Mouse (Mus musculus): ENCODE results near the gene Ankrd63.

Gene Ankrd63

DNA sequence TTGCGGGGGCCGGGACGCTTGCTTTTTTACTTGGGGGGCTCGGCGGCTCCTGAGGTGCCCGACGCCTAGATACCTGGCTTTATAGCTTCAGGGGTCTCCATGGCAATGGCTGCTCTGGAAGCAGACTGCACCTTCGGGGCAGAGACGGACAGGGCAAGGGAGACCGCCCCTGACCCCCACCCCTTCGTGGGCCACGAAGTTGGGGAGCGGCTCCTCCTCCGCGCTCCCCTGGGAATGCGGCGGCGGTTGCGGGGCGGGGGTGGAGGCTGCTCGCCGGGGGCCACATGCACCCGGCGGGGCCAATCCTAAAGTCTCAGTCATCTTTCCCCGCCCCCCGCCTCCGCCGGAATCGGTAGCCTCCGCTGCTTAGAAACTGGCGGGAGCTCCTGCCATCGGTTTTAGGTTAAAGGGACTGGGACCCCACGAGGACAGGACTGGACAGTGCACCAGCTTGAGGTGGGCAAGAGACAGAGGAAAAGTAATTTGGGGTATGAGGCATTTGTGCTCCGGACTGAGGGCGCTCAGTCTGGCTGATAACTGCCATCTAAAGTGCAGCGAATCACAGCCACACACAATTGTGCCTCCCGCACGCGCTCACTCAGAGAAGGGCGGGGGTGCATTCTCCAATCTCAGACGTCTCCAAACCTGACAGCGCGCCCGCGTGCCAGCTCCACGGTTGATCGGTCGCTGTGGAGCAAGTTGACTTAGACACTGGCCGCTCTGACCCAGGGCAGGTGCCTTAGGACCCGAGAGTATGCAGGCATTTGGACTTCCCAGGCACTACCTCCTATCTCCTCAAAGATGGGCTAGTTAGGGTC is at the start of gene Ankrd63:
Ankrd63 (minus strand) TSS at position 51 of the 818 bp plus-strand sequence.
- no peak for DNase-seq

DNA sequence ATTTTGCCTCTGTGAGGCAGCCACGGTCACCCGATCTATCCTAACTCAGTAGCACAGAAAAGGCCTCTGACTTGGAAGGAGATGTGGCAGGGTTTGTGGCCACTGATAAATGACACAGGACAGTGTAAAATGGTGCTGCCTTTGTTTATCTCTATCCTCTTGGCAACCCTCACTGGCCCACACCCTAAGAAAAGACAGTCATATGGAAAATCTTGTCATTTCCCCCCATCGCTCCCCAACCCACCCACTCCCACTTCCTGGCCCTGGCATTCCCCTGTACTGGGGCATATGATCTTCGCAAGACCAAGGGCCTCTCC is 49.0 kb upstream of the Ankrd63 start:
- DNase-seq, result no peak

DNA sequence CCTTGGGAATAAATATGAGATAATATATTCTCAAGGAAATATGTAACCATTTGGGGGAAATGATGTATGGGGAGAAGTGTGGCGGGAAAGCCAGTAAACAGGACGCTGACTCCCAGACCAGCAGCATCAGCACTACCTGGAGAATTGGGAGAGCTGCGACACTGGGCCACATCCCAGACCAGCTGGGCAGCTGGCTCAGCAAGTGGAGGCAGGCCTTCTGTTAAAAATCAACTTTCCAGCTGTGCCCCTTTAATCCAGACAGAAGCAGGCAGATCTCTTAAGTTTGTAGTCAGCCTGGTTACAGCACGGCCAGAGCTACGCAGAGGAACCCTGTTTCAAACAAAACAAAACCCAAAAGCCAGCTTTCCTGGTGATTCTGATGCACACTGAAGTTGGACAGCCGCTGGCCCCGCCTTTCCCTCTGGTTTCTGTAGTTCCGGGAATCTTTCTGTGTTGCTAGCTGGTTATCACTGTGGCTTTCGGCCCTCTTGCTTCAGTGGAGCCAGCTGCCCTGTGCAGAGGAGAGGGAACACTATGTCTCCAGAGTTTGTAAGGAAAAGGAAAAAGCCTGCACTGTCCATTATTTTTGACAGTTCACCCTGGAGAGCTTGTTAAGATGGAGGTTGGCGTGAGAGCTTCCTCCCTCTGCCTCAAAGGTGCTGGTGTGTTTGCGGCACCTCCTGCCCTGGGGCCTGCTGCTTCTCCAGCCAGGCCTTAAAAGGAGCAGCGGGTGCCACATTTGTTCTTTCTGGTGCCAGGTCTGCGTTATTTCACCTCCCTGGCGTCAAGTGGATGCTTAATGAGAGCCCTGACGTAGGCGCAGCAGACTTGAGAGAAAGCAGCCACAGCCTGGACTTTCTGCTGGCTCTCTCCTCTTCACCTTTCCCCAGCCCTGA is 48.4 kb upstream of the Ankrd63 start:
- peak; percentile 10 to 16 for DNase-seq

DNA sequence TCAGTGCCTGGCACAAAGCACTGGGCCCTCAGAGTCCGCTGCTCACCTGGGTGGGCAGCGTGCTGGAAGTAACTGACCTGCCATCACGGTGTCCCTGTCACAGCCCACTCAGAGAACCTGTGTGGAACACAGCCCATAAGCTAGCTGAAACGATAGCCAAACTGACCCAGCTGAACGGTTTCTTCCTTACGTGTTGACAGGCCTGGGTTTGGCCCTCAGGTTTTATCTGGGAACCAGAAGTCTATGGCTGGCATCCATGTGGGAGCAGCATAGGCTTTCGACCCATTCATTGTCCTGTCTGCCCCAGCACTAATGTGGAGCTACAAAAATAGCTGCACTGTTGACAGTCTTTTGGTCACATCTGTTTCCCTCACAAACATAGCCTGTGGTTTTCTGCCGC is 46.7 kb upstream of the Ankrd63 start:
- peak in 1 of 2 experiments; percentile 8 for DNase-seq

DNA sequence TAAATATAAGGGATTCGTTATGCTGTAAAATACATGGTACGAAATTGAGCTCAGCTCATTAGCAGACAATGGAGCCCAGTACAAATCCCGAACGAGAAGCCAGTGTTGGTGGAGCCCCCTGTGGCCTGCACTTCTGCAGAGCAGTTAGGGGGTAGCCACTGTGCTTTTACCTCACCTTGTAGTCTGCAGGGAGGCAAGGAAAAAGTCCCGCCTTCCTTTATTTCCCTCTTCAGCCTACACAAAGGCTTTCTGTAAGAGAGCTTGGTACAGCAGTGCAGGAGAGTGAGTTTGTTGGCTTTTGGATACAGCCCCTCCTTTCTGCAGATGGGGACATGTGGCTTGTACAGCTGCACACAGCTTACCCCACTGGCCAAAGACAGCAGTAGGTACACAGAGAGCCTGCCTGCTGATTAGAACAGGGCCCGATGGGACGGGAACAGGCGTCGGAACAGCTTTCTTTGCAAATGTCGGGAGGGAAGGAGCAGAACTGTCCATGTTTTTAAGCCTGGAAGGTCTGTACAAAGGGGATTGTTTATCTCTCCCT is 45.6 kb upstream of the Ankrd63 start:
- no peak for DNase-seq

DNA sequence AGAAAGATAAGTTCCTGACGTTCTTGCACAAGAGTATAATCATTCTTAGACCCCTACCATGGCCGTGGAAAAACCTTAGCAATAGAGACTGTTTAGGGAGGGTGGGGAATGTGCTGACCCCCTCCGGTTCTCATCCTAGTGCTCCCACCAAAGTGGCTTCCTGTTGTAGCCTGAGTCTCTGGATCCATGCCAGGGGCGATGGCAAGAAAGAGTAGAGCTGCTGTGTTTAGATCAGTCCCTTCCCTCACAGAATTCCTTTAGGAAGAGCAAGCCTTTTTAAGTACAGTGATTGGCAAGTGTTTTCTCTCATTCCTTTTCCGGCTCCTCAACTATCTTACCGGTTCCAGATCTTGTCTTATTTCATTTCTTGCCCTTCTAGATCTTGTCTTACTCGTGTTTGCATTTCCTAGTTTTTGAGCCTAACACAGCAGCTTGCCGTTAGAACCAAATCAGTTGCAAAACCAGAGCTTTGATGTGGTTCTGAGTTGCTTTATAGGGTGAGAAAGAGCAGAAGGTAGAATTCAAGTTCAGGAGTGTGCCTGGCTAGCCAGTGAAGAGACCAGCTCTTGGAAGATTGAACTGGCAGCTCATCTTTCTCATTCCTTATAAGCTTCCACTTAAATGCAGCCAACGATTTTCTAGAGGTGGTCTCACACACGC is 43.7 kb upstream of the Ankrd63 start:
- DNase-seq, result peak; percentile 49 to 73

DNA sequence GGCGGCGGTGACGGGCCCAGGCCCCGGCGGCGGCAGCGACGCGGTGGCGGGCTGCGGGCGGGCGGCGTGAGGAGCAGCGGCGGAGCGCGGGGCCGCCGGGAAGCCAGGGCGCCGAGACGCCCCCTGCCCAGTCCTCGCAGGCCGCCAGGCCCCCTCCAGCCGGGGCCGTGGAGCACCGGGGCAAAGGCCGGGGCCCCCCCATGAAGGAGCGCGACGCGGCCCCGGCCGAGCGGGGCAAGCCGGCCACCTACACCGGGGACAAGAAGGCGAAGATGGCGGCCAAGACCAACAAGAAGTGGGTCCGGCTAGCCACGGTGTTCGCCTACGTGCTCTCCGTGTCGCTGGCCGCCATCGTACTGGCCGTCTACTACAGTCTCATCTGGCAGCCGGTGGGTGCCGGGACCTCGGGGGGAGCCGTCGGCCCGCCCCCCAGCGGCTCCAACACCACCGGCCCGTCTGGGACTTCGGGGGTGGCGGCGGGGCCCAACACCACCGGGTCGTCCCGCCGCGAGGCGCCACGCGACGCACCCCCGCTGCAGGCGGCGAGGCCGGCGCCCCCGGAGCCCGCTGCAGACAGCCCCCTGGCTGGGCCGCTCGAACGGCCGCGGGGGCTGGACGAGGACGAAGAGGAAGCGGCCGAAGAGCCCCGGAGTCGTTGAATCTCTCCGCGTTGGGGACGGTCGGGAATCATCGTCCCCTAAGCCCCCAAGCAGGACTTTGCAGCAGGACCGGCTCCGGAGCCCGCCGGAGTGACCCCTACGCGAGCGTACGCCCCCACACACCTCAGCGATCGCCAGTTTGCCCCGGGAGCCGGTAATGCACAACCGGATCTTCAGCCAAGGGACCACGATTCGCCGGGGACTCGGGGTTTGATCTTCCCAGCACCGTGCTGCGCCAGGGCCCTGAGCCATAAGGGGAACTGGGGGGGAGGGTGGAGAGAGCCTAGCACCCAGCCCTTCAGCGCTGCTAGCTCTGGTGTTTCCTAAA is 42.4 kb upstream of the Ankrd63 start:
- DNase-seq, result peak; percentile 61 to 67

DNA sequence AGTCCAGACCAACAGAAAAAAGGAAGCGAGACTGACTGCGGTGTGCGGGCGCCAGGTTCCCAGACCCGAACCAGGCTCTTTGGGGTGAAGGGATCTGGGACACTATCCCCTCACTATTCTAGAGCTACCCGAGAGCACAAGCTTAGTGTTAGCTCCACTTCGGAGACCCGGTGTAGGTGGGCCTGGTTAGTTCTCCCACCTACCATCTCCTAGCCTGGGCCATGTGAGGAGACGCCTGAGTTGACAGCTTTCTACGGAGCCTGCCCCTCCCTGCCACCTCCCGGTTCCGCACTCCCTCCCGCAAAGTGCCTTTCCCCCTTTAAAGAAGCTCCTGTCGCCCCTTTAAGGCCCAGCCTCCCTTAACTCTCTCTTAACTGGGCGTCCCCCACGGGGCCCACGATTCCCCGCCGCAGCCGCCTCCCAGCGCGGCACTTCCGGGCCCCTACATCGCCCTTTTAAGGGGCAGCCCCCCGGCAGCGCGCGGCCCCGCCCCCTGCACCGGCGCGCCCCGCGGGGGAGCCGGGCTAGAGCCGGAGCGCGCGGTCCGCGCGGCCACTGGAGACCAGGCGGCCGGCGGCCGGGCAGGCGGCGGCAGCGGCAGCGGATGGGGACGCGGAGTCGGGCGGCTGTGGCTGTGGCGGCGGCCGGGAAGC is 41.6 kb upstream of the Ankrd63 start, which contains the start of gene Inafm2:
Inafm2 (plus strand) TSS at position 527 of the 653 bp plus-strand sequence.
- peak; percentile 94 to 95 for DNase-seq

DNA sequence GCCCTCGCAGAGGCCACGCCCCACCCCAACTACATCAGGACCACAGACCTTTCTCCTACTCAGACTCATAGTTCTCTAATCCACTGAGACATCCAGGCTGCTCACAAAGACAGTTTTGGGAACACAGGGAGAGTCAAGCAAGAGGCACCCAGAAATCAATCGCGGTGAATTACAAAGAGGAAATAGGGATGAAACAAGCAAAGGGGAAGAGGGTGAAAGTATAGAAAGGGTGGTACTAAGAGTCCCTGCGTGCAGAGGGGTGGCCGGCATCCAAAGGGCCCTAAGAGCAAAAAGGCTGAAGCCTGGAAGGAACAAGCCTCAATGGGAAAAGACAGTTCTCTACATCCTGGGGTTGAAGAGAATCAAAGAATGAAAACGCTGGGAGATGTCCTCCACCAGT is 40.9 kb upstream of the Ankrd63 start:
- no peak for DNase-seq

DNA sequence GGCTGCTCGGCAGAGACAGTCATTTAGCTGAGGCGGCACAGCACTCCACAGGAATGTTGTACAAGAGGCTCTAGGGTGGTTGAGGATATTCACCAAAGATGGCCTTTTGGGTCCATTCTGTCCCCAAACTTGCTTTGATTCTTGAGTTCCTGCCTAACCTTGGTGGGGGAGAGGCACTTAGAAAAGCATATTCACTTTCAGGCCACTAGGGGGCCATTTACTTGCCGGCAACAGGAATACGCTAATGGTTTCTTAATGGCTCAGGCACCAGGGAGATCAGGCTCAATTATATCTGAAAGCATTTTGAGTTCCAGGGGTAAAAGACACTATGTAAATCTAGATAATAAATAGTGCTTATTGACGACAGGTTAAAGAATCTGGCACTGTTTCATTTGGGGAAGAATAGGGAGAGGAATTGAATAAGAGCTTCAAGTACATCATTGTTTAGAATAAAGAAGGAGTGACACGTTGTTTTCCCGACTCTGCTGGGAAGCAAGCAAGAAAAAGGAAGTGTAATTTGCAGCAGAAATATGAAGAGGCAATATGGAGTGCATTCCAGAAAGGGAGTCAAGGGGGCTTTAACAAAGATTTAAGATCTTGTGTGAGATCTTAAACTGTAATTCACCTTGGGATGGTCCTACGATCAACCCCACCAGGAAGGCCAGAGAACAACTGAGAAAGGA is 39.6 kb upstream of the Ankrd63 start:
- peak; percentile 39 to 56 for DNase-seq

DNA sequence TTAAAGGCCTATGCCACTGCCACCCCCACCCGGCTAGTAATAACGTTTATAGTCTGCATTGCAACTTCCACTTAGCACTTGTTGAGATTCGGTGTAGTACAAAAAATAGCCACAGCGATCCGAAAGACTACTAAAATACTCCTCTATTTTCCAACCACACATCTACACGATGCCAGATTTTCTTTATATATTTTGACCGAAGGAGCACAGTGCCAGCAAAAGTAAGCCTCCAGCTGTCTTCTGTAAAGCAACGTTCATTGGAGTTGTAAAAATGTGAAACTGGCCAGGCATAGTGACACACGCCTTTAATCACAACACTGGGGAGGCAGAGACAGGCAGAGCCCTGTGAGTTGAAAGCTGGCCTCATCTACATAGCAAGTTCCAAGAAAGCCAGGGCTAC is 37.4 kb upstream of the Ankrd63 start:
- no peak for DNase-seq

DNA sequence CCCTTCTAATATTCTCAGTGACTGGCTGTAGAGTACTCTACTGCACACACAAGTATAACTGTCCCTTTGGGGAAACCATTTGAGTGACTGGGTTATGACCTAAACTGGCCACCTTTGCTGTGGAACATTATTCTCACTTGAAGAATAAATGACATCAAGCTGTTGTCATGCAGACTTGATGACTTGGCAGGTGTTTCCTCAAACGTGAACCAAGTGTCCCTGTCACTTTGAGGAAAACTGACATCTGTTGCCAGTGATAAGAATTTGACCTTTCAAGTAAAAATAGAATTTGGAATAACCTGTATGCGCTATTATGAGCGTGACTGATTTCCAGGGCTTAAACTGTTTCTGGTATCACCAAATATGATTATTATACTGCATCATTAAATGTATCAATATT is 36.6 kb upstream of the Ankrd63 start:
- DNase-seq, result no peak

DNA sequence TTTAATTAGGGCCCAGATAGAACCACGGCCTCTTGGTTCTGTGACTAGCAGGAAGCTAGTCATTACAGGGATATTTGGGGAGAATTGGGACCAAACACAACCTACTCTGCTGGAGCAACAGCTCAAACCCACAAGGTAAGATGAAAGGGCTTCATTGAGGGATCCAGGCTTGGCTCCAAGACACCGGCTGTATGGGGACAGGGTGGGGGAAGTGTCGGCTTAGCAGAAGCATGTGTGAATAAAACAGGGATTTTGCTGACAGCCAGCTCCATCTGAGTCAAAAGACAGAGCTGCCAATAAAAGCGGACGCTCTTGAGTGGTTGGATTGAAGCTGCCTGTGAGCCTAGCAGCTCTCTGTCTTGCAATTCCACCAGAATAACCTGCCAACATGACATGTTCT is 29.6 kb upstream of the Ankrd63 start:
- DNase-seq, result peak in 1 of 2 experiments; percentile 25

DNA sequence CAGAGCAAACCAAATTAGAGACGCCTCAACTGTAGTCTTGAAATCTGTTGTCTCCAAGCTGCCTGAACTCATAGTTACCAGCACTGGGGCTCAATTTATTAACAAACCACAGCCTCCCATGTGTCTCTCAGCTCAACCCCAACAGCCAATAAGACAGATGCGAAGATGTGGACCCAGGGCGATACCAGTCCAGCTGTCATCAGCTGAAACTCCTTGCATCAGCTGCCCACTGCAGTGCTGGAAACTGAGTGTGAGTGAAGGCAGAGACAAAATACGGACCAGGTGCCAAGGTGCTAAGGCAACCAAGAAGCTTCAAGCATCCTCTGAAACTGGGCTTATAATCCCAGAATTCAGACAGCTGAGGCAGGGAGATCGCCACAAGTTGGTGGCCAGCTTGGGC is 28.2 kb upstream of the Ankrd63 start:
- DNase-seq, result no peak

DNA sequence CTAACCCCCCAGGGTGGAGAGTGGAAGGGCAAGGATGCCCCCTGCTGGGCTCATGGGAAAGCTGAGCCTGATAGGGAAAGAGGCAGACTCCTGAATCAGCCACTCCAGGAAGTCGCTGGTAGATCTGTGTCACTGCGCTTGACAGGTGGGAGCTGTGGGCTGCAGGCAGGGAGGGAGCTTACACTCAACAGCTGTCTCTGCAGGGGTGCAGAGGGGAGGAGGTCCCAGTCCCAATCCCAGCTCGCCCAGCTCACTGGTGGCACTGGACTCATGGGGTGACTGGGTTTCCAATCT is 26.8 kb upstream of the Ankrd63 start:
- peak in 1 of 2 experiments; percentile 45 for DNase-seq

DNA sequence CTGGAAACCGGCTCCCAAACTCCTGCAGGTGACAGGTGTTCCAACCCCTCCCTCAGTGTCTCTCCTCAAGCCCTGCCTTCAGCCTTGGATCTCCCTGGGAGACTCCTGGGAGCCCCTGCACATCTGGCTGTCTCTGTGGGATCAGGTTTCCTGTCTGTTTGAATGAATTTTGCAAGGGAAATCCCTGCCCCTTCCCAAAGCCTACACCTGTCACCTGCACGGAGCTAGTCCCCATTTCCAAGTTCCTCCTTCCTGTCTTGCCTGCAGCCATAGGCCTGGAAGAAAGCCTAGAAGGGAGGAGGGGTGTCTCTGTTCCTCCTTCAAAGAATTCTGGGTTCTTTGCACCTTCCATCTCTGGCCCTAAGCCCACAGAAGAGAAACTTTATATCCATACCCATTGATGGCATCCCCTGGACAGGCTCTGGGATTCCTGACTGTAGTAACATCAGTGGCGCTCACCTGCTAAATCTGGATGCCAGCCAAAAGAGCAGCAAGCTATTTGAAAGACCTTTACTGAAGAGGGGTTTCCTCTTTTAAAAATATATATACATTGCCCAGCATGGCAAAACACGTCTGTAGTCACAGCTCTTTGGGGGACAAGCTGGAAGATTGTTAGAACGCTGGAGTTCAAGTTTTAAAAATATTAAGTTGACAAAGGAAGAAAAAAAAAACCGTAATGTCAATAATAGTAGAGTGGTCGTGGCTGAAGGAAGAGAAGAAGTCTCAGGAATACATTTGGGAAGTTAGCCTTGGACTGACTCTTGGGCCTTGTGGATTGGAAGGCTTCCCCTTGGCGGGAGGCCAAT is 26.3 kb upstream of the Ankrd63 start:
- no peak for DNase-seq

DNA sequence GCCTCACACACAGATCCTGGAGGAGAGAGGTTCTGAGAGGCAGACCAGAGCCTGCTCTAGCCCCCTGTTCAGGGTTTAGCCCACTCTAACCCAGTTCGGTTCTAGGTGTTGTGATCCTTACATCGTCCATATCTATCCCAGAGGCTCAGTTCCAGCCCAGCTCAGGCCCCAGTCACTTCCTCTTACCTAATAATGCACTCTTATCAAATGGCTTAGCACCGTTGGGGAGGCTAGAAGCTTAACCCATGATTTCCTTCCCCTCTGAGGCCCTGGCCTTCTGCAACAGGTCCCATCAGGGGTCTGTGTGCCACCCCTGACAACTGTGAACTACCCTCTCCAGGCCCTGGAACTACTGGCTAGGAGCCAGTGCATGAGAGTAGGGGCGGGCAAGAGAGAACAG is 25.4 kb upstream of the Ankrd63 start:
- DNase-seq, result no peak

DNA sequence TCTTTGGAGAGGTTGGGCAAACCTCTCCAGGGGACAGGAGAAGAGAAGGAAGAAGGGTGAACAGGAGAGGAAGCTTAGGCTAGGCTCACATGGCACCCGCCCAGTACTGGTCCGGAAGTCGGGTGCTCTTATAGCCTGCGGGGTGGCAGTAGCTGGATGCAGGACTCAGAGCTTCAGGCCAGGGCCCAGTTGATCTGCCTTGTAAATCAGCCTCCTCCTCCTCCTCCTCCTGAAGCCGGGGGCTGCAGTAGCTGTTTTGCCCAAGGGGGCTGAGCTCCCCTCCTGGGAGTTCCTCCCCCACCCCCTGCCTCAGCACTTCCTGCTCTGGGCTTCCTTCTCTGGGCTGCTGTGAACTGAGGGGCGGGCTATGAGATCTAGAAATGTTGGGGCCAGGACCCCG is 24.6 kb upstream of the Ankrd63 start, which contains the start of gene Plcb2:
Plcb2 (minus strand) TSS at position 102 of the 400 bp plus-strand sequence.
- no peak for DNase-seq

DNA sequence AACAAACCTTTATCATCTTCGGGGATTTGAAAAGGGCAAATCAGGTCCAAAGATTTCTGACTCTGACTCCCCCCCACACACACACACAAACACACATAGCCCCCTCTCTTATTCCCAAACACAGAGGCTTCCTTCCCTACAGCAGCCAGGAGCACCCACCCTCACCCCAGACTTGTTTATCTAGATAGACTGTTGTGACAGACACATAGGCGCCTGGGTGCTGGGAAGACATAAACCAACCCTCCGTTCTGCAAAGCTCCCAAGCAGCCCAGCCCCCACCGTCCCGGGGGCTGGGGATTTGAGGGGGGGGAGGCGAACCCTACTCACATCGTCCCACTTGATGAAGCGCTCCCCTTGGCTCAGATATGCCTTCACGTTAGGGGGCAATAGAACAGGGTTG is 24.1 kb upstream of the Ankrd63 start:
- no peak for DNase-seq

DNA sequence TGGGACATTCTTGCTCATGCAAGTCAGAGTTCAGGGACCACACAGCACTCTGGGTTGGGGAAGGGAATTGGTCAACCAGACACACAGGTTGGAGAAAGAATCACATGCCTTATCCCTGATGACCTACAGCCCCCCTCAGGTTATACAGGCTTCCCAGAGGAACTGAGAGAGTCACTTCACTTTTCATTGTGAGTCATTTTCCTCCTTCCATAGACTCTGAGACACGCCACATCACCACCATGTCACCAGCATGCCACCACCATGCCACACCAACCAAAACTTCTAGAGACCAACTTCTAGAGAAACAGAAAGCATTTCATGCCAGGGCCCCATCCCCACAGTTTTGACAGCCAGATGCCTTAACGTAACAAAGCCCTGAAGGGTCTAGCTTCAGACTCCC is 23.1 kb upstream of the Ankrd63 start:
- DNase-seq, result no peak

Data from cerebellum, postnatal 25 days (tissue).